Mouse (Mus musculus) kidney, postnatal 10 days (tissue): Measurements from ENCODE around the gene Dohh.

ENCODE experiments used
- DNase-seq: peaks from one replicate; pipeline ENCODE4 v3.0.0; 2021; ENCODE audit warnings: mixed read lengths

The Dohh gene

GRCm38 (mm10) chr10:81430831-81431525 is 46.8 kb downstream of the Dohh start:
- peak; percentile 82 for DNase-seq

DNA sequence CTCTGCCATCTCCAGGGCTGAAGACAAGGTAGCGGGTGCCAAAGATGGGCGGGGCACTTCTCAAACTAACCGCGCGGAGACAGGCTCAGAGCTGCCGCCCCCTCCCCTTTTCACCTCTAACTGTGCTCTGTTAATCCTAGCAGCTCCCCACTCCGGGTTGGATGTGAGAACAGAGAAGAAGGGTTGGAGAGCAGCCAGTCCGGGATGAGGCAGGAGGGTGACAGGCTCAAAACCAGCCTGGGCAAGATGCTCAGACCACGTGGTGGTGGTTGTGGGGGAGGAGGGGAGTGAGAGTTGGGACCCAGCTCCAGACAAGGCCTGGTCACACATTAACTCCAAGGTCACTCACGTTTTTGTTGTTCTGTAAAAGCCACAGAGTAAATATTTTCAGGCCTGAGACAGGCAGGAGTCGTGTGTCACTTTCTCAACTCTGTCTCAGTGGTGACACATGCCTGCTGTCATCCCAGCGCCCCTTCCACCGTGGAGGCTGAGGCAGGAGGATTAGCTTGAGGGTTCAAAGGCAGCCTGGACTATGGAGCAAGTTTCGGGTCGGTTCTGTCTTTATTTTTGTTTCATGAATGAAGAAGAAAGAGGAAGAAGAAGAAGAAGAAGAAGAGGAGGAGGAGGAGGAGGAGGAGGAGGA is 47.4 kb downstream of the Dohh start:
- DNase-seq: peak; percentile 86

GRCm38 (mm10) chr10:81432169-81432867 is 48.1 kb downstream of the Dohh start:
- peak; percentile 48 for DNase-seq

DNA sequence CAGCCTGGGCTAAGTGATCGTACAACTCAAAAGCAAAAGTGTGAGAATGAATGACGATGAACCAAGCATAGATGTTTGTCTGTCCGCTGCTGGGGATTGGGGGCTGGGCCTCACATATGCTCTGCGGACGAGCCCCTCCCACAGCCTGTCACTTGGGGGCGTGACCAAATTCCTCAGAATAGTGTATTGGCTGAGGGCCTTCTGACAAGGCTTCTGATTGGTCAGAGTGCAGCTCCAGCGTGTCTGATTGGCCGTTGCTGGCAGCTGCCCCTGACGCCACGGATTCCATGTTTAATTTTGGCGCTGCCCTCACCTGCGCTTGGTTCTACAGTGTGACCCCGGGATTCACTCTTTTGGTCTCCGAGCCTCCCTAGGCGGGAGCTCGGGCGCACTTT is 48.6 kb downstream of the Dohh start:
- DNase-seq: peak; percentile 96

- peak; percentile 54 for DNase-seq
These were observed 49.5 kb downstream of the Dohh start for GRCm38 (mm10) chr10:81433541-81434289.

DNA sequence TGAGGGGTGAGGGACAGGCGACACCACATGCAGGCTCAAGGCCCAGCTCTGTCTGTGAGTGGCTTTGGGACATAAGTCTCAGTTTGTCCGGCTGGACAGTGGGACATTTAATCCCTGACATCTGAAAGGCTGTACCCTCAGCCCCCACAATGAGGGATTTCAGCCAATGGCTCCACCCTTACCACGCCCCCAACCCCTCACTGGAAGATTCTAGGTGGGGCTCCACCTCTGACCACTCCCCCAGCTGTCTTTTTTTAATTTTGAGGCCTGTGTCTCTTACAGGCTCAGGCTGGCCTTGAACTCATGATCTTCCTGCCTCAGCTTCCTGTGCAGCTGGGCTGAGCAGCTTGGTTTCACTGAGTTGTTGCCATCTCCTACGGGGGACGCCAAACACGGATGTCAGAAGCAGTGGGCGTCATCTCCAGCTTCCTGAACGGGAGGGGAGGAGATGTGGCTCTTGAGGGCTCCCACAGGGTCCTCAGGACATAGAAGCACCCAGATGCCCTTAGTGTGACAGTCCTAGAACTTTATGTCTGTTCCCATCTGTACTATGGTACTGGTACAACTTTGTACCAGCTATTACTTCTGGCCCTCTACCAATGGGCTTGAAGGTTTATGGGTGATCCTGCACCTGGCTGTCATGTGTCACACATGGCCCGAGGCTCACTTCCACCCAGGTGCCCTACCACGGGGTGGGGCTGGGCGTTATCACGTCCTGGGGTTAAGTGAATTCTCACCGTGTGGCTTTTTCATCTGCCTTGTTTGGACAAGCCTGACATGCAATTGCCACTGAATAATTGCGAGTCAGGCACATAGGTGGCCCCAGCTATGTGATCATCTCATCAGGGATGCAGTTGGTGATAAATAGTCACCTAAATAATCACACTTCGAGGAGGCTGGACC is 50.4 kb downstream of the Dohh start:
- peak; percentile 47 for DNase-seq

DNA sequence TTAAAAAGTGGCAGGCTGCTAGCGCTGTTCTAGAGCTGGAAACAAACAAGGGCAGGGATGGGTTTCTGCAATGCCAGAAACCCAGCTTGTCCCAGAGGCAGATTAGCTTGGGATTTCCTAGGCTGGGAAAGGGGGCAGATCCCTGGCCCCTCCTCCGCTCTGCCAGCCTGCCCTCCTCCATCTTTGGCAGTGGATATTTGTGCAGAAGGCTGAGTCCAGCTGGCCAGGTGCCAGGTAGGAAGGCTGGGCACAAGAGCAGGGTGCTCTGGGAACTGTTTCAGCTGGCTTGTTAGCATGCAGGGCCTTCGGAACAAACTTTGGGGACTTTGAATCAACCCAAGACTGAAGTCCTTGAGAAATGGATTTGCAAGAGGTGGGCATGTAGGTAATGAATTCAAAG is 51.2 kb downstream of the Dohh start:
- DNase-seq: peak; percentile 90
